In genomic region chr13:5615327-5615726, GRCm38 (mm10) we compare ENCODE assay signal across 24 mouse cellular contexts.
DNase-seq lines count a peak whose midpoint lies in the region; ATAC-seq and TF ChIP-seq lines count a peak whose summit lies in the region.
"Had no signal": no experiment of that assay in that cellular context is flagged by ENCODE, and none has a peak within 500 bp of the region (broad histone marks: within the 10 kb centered on the region; RNA-seq: fewer than 3 reads in every experiment).

No protein-coding gene starts in this region.

- TF ChIP-seq CTCF in gastrocnemius, adult 2 months (IDR thresholded peaks at IDR 0.05), result no peak

- H3K9me3 ChIP-seq in hindbrain, embryonic 14.5 days (ENCODE audit: control insufficient read depth, low read length), result no peaks in the 10 kb centered on the region
- no peaks in the 10 kb centered on the region for H3K9me3 ChIP-seq in hindbrain, embryonic 10.5 days
- H3K9me3 ChIP-seq: embryonic facial prominence, embryonic 10.5 days; embryonic facial prominence, embryonic 15.5 days; forebrain, embryonic 15.5 days; heart, embryonic 12.5 days; midbrain, embryonic 15.5 days had no signal

- no peaks in the 10 kb centered on the region for H3K4me1 ChIP-seq in hindbrain, embryonic 14.5 days (replicated peaks; ENCODE audit: control insufficient read depth, insufficient read depth, low read length)
- H3K4me1 ChIP-seq in hindbrain, embryonic 10.5 days (replicated peaks), result no peaks in the 10 kb centered on the region
- H3K4me1 ChIP-seq in brown adipose tissue, adult 24 weeks (ENCODE audit: control insufficient read depth, insufficient read depth, insufficient read length, low read length), result peaks cover 8% of the 10 kb centered on the region
- H3K4me1 ChIP-seq: embryonic facial prominence, embryonic 10.5 days; embryonic facial prominence, embryonic 15.5 days; forebrain, embryonic 15.5 days had no signal

- H3K27me3 ChIP-seq in hindbrain, embryonic 14.5 days (ENCODE audit: control insufficient read depth, insufficient read depth, low read length), result no peaks in the 10 kb centered on the region
- H3K27me3 ChIP-seq in hindbrain, embryonic 10.5 days (ENCODE audit: insufficient read depth, poor library complexity, severe bottlenecking), result no peaks in the 10 kb centered on the region
- H3K27me3 ChIP-seq: embryonic facial prominence, embryonic 15.5 days; forebrain, embryonic 15.5 days; heart, embryonic 12.5 days; midbrain, embryonic 15.5 days had no signal

- WGBS in hindbrain, embryonic 14.5 days, result 46% methylated on average over 3 of the region's 3 CpGs
- WGBS in hindbrain, embryonic 10.5 days, result 87% methylated on average over 3 of the region's 3 CpGs

- intact Hi-C loops in gastrocnemius, adult 2 months (cut with DNase I), result no loop called here
- intact Hi-C loops in left cerebral cortex, postnatal 10 days (cut with DNase I), result no loop called here

- peak overlapping the region; percentile 81 for H3K27ac ChIP-seq in gastrocnemius, adult 2 months
- H3K27ac ChIP-seq in hindbrain, embryonic 14.5 days, result no peak overlapping the region
- H3K27ac ChIP-seq in hindbrain, embryonic 10.5 days, result no peak overlapping the region
- peak overlapping the region; percentile 73 for H3K27ac ChIP-seq in brown adipose tissue, adult 24 weeks (replicated peaks; ENCODE audit: low read depth, low read length)
- H3K27ac ChIP-seq: embryonic facial prominence, embryonic 10.5 days; embryonic facial prominence, embryonic 15.5 days; forebrain, embryonic 15.5 days; kidney, postnatal 0 days; liver, embryonic 14.5 days; midbrain, embryonic 15.5 days had no signal

- no peaks in the 10 kb centered on the region for H3K36me3 ChIP-seq in hindbrain, embryonic 14.5 days (replicated peaks; ENCODE audit: control insufficient read depth, insufficient read depth)
- H3K36me3 ChIP-seq in hindbrain, embryonic 10.5 days, result no peaks in the 10 kb centered on the region
- H3K36me3 ChIP-seq: embryonic facial prominence, embryonic 10.5 days; embryonic facial prominence, embryonic 15.5 days; forebrain, embryonic 15.5 days; heart, embryonic 12.5 days; midbrain, embryonic 15.5 days had no signal

- no peak for DNase-seq in gastrocnemius, adult 2 months
- no peak for DNase-seq in gastrocnemius, adult 18-20 months (ENCODE audit: low spot score)
- DNase-seq in hindbrain, embryonic 14.5 days (ENCODE audit: low spot score), result no peak
- no peak for DNase-seq in hindbrain, embryonic 10.5 days (ENCODE audit: low spot score)
- peak; percentile 59 for DNase-seq in Muller cell, postnatal 12 days (ENCODE audit: inconsistent ontology term)
- no peak for DNase-seq in adrenal gland, adult 2 months
- no peak for DNase-seq in left cerebral cortex, postnatal 10 days (ENCODE audit: extremely low spot score in 1 of 2, low spot score in 2 of 2)
- DNase-seq: adrenal gland, postnatal 25 days; cerebellum, adult 8-10 months; cerebellum, postnatal 25 days; gastrocnemius, postnatal 14 days; layer of hippocampus, postnatal 36 days; liver; lung, adult 2 months; thymus, adult 2 months; thymus, postnatal 4 days had no signal

- ATAC-seq in hindbrain, embryonic 14.5 days (ENCODE audit: low FRiP score), result peak; percentile 57; the same call in 1 of the 2 replicates
- ATAC-seq: forebrain, embryonic 15.5 days; midbrain, embryonic 15.5 days had no signal

- no peak overlapping the region for H3K4me2 ChIP-seq in hindbrain, embryonic 14.5 days (replicated peaks)
- H3K4me2 ChIP-seq: embryonic facial prominence, embryonic 15.5 days; forebrain, embryonic 15.5 days; heart, embryonic 12.5 days; midbrain, embryonic 15.5 days had no signal

- H3K4me3 ChIP-seq in gastrocnemius, adult 2 months, result no peak overlapping the region
- H3K4me3 ChIP-seq in hindbrain, embryonic 14.5 days (replicated peaks; ENCODE audit: low read length), result no peak overlapping the region
- no peak overlapping the region for H3K4me3 ChIP-seq in hindbrain, embryonic 10.5 days
- no peak overlapping the region for H3K4me3 ChIP-seq in brown adipose tissue, adult 24 weeks (ENCODE audit: insufficient read depth, low read depth, low read length)
- H3K4me3 ChIP-seq: embryonic facial prominence, embryonic 10.5 days; embryonic facial prominence, embryonic 15.5 days; forebrain, embryonic 15.5 days; heart, embryonic 12.5 days; midbrain, embryonic 15.5 days had no signal

- no peak overlapping the region for H3K9ac ChIP-seq in hindbrain, embryonic 14.5 days
- H3K9ac ChIP-seq: embryonic facial prominence, embryonic 15.5 days; forebrain, embryonic 15.5 days; heart, embryonic 12.5 days; liver, embryonic 14.5 days; midbrain, embryonic 15.5 days had no signal

Comparison
In these comparisons a context has a peak if more than half of its experiments do, and no peak if none do; other contexts are left out.
1. H3K27ac ChIP-seq: peak in gastrocnemius, adult 2 months (single experiment) and brown adipose tissue, adult 24 weeks (single experiment); none in hindbrain, embryonic 14.5 days (single experiment) and hindbrain, embryonic 10.5 days (single experiment).